Mouse (Mus musculus) duodenum, adult 2 months (tissue): ENCODE measurements around the gene Gtf3c4. TPM values are rescaled to one million over a fixed set of nuclear protein-coding genes. Genes with fewer than 3 reads are reported as not detected.

Experiments used
- polyA plus RNA-seq: library from polyadenylated mRNA; depleted of rRNA; stranded (reverse); fragments of >200 nt; gene quantifications from 2 replicates; pipeline ENCODE4 v1.2.3, GENCODE M21; 2012; ENCODE audit warnings: low replicate concordance; rRNA removed

The Gtf3c4 gene
- polyA plus RNA-seq, result 1.6 and 3.5 TPM in 2 replicates

DNA sequence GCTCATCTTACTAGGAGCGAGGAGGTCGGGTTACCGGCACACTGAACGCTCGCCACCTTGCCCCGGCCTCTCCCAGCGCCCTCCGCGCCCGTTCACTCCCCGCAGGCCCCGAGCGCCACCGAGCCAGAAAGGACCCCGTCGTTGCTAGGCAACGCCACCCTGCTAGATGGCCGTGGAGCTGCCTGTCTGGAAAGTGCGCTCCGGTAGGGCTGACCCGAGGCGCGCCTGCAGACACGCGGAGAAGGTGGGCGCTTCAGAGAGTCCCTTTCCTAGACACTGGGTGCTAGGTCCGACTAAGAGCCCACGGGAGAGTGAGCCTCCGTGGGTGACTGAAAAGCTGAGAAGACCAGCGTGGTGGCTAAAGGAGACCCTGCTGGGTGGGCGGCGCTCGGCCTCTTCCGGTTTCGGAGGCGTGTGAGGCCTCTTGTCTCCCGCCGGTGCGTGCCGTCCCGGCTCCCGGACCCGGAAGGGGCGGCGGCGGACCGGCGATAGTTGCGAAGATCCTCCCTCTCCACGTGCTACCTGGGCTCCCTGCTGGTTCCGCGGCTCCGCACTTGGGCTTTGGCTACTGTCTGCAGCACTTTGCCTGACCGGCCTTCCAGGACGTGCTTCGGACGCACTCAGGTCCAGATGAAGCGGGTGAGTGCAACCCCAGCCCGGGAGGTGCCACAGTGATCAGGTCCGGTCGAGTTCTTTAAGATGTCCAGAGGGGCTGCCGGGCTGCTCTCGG, at the start of gene Gtf3c4, which contains the start of gene Ddx31:
Gene Gtf3c4, minus strand, starts transcription at position 139 of the 730 bp plus-strand sequence.
Gene Ddx31, plus strand, starts transcription at position 185 of the 730 bp plus-strand sequence.

Other genes starting within 250 kb of the Gtf3c4 start
- gene Gfi1b, start 218.4 kb downstream of the Gtf3c4 start, polyA plus RNA-seq, result 0.82 and 1.2 TPM in 2 replicates
- 3.2 and 5.6 TPM in 2 replicates for gene Tsc1, start 199.1 kb downstream of the Gtf3c4 start, polyA plus RNA-seq
- gene Spaca9, start 140.6 kb downstream of the Gtf3c4 start, polyA plus RNA-seq, result 0.31 and 0.53 TPM in 2 replicates
- 0.07 TPM in 1 of 2 replicates, not detected in the other for gene Ak8, start 140.2 kb downstream of the Gtf3c4 start, polyA plus RNA-seq
- gene Ddx31, start within 50 bp of the Gtf3c4 start, polyA plus RNA-seq, result 0.76 and 1.4 TPM in 2 replicates
- gene Barhl1, start 76.3 kb upstream of the Gtf3c4 start, polyA plus RNA-seq, result not detected in 2 replicates
- 0.12 and 0.25 TPM in 2 replicates for gene Cfap77, start 214.7 kb upstream of the Gtf3c4 start, polyA plus RNA-seq
- 1.9 and 3.0 TPM in 2 replicates for gene Ttf1, start 219.9 kb upstream of the Gtf3c4 start, polyA plus RNA-seq